Mouse (Mus musculus) cerebral cortex, adult 2 months (tissue): Measurements from ENCODE around the gene Tnks2.

ENCODE experiments used
- WGBS: fragments of 180-500 bp; shearing (Covaris S2); methylation state at CpG from one replicate; pipeline ENCODE4 v1.1.7; 2018; 5-methylcytosine and 5-hydroxymethylcytosine counted together

Tnks2 gene

DNA sequence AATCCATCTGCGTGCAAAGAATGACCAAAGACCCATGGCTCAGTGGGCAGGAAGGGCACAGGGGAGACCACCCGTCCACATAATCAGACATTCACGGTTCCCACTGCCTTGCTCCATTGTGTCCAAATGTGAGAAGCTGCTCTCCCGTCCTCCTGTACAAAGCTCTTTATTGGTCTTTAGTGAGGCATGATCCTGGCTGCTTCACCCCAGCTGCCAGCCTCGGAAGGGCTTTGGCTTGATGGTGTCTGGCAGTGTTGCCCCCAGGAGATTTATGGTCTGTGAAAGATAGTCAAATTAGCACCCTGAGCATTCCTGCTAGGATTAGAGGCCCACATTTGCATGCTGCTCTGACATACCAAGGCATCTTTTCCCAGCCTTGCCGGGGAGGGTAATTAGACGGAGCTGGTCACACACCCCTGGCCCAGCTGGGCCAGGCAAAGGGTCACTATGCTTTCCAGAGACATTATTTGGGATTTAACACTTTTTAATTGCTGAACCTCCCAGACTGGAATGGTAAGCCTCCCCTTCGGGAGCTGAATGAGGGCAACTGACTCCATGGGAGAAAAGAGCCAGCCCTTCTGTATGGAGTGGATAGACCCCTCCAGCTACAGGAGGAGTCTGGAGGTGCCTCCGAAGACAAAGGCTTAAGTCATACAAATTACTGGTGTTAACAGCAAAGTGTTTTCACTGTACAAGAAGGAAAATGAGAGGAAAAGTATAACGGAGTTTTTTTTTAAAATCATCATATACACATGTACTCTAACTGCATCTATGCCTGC is 62.9 kb downstream of the Tnks2 start:
- 37% methylated on average over 10 of the region's 10 CpGs for WGBS

DNA sequence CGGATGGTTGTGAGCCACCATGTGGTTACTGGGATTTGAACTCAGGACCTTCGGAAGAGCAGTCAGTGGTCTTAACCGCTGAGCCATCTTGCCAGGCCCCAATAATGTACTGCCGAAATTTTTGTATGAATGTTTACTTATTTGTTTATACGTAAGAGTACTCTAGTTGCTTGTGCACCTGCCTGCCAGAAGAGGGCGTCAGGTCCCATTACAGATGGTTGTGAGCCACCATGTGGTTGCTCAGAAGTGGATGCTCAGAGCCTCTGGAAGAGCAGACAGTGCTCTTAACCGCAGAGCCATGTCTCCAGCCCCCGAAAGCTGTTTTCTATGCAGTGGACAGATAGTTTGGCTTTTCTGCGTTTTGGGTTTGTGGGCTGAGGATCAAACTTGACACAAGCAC is 63.7 kb downstream of the Tnks2 start:
- WGBS, result 39% methylated on average over 9 of the region's 9 CpGs

DNA sequence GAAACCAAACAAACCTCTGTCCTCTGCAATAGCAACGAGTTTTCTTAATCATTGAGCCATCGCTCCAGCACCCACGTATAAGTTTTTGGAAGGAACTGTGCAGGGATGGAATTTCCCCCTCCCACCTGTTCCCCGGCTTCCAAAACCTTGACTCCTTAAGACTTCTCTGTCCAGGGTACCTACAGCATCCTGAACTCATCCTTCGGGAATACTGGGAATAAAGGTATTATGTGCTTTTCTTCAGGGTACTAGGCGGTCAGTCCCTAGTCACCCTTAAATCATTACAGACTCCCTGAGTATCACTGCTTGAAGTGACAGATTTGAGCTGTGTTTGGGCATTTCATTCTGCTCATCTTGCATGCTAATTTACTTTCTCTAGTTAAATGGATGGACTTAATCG is 69.3 kb downstream of the Tnks2 start:
- WGBS, result 26% methylated on average over 7 of the region's 7 CpGs

DNA sequence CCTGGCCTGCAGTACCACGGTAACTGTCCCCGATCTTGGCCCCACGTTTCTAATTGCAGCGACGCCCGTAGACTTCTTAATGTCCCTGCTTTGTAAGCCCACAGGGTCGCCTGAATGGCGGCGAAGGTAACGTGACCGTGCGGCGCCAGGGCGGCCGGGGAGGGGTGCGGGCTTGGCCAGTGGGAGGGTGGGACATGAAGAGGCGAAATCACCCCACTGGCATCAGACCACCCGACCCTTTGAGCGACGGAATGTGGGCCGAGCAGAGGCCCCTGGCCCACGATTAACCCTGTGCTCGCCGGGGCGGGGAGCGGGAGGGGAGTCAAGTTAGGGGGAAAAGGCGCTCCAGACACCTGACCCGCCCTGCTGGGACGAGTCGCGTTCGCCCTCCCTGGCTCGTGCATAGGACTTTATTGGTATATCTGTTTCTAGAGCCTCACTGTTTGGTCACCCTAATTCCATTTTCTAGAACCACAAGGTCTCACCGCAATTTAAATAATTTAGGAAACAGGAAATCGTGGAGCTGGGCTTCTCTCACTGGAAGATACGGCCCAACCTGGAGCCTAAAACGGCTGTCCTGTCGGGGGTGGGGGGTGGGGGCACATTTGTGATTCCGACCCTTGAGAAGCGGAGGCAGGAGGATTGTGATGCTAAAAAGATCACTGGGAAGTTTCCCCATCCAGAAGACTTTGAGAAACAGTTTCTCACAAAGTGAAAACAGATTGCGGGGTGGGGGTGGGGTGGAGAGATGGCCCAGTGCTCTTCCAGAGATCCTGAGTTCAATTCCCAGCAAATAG is 70.4 kb downstream of the Tnks2 start:
- WGBS, result 2% methylated on average over 41 of the region's 41 CpGs

DNA sequence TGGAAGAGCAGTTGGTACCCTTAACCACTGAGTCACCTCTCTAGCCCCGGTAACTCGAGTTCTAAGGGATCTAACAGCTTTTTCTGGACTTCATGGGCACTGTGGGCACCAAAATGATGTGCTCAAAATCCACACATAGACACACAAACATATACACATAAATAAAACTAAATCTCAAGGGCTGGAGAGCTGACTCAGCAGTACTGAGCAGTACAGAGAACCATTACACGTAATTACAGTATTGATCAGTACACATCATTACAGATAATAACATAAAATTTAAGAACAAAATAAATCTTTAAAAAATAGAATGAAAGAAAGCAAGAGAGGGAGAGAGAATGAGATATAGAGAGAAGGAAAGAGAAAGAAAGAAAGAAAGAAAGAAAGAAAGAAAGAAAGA is 75.1 kb downstream of the Tnks2 start:
- 83% methylated on average over 3 of the region's 3 CpGs for WGBS

DNA sequence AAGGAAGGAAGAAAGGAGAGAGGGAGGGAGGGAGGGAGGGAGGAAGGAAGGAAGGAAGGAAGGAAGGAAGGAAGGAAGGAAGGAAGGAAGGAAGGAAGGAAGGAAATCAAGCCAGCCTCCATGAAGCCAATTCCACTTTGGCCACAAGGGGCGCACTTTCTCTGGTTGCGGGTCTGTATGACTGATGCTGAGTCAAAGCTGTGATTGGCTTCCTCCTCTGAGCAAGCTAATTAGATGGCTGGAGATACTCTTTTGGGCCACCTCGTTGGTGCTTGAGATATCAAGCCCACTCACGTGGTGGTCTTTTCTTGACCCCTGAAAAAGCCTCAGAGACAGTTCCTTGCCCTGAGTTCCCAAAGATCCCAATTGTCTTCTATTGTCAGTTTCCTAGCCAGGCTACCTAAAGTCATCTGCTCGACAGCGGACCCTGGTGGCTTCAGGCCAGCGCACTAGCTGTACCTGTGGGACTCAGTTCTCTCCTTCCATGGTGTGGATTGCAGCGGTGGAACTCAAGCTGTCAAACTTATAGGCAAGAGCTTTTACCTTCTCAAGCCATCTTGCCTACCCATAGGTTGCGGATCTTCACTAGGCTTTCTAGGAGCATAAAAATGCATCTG is 75.8 kb downstream of the Tnks2 start:
- 27% methylated on average over 9 of the region's 9 CpGs for WGBS

DNA sequence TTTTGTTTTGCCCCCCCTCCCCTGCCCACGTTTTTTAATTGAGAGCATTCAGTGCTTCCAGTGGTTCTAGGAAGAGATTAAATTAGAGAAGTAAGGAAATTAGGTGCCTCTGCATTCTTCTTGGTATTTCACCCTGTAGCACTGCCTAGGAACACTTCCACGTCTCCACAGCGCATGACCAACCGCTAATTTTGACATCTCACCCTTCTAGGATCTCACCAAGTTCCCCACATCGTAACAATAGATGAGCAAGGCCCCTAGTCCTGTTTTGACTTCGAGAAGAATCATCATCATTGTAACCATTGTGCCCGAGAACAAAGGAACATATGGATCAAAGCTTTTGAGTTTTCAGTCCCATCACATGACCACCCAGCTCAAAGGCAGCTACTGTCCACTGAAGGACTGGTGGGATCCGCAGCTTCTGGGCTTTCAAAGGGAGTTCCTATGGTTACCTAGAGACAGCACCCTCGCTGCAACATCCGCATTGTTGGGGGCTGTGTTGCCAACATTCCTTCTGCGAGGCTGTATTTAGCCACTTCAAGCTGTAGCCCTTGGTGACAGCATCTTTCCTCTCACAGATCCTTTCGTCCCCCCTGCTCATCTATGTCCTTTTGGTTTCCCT is 76.5 kb downstream of the Tnks2 start:
- WGBS, result 24% methylated on average over 12 of the region's 12 CpGs

DNA sequence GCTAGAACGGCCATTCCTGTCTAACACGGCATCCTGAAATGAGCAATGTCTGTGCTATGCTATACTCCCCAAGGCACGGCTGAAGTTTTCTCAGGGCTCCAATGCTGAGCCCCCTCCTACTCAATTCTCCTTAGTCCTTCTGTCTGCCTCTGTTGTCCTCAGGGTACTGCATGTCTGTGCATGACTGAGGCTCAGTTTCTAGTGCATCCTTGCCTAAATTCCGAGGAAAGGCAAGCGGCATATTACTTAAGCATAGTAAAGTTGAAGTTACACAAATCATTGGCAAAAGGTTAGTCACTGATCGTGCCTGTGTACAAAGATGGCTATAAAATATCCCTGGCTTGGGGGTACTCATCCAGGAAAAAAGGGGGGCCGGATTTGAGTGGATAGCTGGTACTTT is 79.0 kb downstream of the Tnks2 start:
- WGBS, result 82% methylated on average over 7 of the region's 7 CpGs

DNA sequence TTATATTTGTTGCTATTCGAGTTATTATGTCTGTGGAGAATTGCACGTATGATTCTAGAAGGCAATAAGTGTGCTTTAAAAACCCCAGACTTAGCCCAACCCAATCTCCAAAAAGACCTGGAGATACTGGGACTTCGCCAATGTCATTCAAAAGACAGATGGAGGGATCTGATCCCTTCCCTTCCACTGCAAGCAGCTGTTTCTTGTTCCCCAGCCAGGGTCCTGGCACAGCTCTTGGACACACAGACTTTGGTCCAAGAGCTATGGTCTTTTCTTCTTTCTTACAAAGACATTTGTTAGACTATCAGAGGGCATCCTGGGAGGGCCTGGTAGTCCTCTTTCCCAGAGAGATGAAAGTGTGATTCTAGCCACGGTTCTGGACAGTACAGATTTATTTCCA is 82.2 kb downstream of the Tnks2 start:
- WGBS, result 64% methylated on average over 4 of the region's 4 CpGs

DNA sequence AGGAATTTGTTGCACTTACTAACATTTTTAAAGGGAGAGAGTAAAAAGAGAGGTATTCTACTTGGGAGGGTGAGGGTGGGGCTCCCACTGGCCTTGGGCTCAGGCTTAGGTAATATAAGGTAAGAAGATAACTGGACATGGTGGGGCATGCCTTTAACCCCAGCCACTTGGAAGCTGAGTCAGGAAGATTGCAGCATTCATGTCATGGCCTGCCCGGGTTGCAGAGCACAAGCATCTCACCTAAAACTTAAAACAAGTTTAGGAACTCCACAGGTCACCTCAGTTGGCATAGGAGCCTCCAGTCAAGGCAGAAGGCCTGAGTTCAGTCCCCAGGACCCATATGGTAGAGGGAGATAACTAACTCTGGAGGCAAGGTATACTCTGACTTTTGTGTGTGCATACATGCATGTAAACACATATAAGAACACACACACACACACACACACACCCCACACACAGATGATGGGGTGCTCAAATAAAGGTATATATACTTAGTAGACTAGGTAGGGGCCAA is 82.9 kb downstream of the Tnks2 start:
- 84% methylated on average over 1 of the region's 1 CpGs for WGBS

DNA sequence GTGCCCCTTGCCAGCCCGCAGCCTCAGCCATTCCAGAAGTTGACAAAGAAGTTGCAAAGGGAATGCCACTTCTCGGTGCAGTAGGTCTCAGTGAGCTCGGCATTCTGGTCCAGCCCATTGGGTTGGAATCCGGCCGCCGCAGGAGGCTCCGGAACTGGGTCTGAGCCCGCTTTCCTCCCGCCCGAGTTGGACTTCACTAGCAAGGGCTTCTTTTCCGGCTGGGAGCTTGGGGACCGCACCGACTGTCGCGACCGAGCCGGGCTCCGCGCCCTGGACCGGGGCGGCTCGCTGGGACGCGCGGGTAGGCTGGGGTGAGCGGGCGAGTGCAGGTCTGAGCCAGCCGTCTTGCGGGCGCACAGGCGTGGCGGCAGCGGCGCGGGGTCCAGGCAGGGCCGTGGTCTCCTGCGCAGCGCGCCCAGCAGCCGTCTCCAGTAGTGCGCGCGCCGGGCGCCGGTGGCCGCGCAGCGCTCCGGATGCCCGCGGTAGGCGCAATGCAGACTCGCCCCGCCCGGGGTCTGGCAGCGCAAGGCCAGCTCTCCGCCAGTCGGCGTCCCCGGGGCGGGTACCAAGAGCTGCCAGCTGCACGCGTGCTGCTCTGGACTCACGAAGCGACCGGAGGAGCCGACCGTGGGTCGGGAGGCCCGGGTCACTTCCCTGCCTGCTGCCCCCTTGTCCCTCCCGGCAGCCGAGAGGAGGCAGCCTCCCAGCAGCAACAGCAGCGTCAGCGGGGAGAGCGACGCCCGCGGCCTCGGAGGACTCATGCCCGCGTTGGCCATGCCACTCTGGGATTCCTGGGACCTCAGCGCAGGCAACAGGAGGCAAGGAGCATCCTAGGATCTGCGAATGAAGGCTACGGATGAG is 84.6 kb downstream of the Tnks2 start:
- WGBS, result under 1% methylated on average over 84 of the region's 85 CpGs

DNA sequence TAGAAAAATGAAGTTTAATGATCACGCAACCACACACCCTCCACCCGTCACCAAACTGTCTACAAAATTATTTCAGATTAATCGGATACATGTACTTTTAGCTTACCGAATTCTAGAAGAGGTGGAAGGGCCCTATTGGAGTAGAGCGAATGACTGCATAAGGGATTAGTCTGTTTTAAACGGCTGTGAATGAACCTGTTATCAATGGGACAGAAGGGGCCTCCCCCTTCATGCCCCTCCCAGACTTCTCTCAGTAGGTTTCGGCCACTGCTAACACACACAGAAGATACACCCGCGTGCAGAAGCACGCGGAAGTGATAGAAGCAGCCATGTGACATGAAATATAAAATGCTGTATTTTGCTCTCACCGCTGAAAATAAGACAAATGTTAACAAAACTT is 85.4 kb downstream of the Tnks2 start, which contains the start of gene Fgfbp3:
Fgfbp3 (minus strand) TSS at position 150 of the 400 bp plus-strand sequence.
- WGBS, result 6% methylated on average over 12 of the region's 12 CpGs

DNA sequence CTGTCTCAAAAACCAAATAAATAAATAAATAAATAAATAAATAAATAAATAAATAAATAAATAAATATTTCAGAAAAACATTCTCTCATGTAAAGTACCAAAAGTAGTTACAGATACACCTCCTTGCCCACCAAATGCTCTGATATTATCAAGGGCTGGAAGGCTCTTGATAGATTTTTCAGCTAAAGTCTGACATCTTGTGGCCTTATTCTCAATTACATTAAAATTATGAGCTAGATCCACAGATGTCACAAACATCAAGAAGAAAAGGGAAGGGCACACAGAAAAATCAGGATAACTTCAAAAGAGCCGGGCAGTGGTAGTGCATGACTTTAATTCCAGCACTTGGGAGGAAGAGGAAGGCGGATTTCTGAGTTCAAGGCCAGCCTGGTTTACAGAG is 88.0 kb downstream of the Tnks2 start:
- 22% methylated on average over 2 of the region's 2 CpGs for WGBS

DNA sequence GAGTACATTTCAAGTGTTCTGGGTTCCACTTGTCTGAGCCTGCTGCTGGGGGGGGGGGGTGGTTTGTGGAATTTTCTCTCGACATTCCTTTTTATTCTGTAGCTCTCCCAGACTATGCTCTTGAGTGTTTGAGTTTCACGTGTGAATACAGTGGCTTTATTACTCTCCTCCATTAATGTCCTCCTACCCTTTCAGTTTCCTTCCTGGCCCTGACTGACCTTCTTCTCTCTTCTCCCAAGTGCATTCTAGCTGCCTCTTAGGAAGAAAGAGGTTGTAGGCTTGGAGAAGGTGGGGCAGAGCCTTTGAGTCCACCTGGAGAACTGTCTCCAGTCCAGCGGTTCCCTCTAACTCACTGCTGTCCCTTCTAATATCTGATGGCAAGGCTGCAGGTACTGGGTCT is 88.9 kb downstream of the Tnks2 start:
- WGBS, result 67% methylated on average over 3 of the region's 3 CpGs

DNA sequence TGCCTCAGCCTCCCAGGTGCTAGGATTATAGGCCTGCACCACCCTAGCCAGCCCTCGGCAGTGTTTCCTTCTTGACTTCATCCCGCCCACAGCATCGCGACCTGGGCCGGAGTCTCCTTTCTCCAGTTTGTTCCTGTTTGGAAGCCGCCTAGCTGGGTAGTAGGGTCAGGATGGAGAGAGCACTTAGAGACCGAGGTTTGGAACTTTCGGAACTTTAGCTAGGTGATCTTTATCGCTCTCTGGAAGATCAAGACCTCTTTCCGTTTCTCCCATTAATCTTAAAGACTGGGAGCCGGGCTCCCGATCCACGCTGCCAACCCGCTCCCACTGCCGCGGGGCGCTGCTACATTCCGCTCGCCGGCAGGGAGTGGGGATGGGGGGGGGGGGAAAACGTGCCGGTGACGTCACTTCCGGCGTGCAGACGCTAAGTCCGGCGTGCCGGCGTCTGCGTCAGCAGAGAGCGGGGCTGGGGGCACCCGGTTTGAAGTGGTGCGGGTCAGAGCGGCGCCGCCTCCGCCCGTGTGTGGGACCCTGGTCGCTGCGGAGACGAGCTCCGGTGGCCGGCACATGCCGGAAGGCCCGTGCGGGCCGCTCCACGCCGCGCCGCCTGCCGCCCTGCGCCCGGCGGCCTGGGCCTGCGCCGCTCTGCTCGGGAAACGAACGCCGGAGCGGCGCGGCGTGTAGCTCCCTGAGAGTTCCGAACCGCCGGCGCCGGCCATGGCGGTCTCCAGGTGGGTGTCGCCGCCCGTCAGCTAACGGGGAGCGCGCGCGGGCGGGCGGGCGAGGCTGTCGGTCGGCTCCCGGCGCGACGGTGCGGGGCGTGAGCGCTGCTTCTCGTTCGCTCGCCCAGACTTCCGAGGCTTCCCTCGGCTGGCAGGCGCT is 91.9 kb downstream of the Tnks2 start, which contains the start of gene Btaf1:
Btaf1 (plus strand) TSS at position 409 of the 882 bp plus-strand sequence.
- under 1% methylated on average over 91 of the region's 98 CpGs for WGBS

DNA sequence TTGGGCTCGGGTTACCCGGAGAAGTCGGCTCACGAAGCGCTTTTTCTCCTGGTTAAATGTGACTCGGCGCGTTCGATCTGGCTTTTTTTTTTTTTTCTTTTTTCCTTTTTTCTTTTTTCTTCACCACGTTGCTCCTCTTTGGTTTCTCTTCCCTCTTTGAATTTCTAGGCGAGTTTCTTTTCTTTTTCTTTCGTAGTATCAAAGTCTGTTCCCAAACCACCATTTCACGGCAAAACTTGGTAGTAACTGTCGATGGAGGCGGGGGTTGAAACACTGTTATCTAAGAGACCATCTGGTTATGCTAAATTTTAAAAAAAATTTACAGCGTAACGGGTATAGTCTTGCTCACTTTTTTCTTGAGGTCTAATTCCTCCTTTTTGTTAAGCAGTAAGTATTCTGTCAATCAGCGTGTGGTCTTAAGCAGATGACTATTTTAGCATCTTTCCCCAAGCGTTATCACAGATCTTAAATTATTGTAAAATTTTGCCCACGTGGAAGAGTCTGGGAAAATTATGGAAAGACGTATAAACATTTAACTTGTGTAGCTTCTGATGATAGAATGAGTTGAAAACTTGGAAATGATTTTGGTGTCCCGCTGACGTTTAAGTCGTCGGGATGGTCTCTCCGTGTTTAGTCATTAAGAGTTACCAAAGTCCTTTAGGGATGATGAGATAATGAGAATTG is 92.7 kb downstream of the Tnks2 start:
- WGBS, result under 1% methylated on average over 26 of the region's 26 CpGs

DNA sequence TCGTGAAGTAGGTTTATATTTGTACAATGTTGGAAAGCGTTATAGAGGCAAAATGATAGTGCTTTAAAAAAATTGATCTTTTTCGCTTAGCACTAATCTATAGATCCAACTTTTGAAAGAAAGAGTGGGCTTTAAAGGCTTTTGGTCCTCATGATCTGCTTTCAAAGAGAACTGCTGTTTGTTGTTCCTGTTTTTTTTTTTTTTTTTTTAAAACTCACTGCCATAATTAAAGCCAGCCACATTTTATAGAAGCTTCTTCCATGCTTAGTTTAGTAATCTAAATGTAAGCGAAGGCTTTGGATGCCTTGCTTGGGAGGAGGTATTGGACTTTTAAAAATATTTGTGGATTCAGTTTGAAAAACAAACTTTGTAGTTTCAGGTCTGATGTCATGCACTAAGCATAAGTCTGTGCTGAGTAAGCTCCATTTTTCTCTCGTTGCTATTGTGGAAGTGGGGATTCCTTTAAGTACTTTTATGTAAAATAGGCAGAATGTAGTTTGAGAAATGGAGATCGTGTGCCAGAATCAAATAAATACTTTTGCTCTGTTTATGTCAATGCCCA is 93.8 kb downstream of the Tnks2 start:
- 46% methylated on average over 6 of the region's 6 CpGs for WGBS

DNA sequence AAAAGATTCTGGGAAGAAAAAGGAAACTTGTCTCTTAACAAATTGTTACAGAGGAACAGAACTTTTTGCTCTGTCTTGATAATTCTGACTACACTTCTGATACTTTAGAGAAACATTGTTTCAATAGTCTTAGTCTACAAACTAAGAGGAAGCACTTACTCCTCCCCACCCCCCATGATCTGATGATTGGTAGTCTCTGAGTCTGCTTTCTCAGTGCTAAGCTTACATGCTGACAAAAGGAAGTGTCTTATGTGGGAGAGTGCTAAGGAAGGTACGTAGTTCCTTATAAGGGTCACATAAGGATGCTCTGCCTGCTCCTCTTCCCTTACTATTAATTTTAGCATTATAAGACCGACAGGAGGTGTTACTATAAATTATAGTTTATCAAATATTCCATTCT is 98.6 kb downstream of the Tnks2 start:
- 50% methylated on average over 2 of the region's 2 CpGs for WGBS

DNA sequence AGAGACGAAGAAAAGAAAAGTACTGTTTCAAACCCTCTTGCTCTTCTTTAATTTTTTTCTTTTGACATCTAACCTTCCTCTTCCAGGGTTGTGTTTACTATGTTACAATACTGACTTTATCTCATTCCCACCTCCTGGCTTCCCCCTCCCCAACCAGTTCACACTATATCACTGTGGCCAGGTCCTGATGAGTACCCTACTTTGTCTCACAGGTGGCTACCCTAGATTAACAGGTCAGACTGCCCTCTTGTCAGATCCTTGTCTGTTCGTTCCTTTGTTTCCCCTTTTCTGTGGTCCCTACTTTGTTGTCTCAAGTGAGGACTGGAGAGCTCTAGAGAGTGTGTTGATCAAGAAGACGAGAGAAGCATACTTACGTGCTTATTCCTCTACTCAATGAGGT is 102.3 kb downstream of the Tnks2 start:
- WGBS, result 93% methylated on average over 4 of the region's 4 CpGs
